ENCODE assay signal across 8 mouse cellular contexts in the genomic region with DNA sequence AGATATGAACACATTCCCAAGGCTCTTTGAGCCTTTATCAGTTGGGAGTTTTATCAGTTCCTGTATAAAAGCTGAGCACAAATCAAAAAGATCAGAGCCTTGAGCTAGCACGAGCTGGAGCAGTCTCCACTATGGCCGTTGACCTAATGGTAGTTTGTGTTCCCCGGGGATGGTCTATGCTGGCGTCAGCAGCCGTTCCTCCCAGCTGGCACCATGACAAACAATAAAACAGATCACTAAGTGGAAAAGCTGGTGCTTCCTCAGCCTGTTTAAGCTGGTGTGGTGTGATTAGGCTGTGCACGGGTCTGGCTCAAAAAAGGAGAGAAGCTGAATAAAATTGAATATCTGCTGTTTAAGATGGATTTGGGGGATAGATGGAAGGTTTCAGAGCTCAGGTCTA.
A peak's percentile ranks its signal among the peaks of the same experiment; 100 is the strongest.
DNase-seq lines count a peak whose midpoint lies in the region; ATAC-seq and TF ChIP-seq lines count a peak whose summit lies in the region.

No protein-coding gene starts in this region.

- H3K9me3 ChIP-seq in limb, embryonic 14.5 days (ENCODE audit: control insufficient read depth, low read length) = no peaks in the 10 kb centered on the region
- no peaks in the 10 kb centered on the region for H3K9me3 ChIP-seq in limb, embryonic 10.5 days (replicated peaks)

- WGBS in limb, embryonic 14.5 days = 34% methylated on average over 6 of the region's 6 CpGs
- 62% methylated on average over 6 of the region's 6 CpGs for WGBS in limb, embryonic 10.5 days

- ATAC-seq in limb, embryonic 14.5 days (ENCODE audit: low FRiP score, low read depth) = 0 out of 2 replicates have a peak, but pooled peaks have one; percentile 34
- ATAC-seq in CD4-positive, CD25-positive, alpha-beta regulatory T cell, adult 4 months = no peak

- no peak for TF ChIP-seq POLR2A in limb, embryonic 14.5 days (IDR thresholded peaks at IDR 0.05; ENCODE audit: borderline replicate concordance, extremely low read depth, insufficient read depth, insufficient read length)

- DNase-seq in limb, embryonic 14.5 days (ENCODE audit: low spot score) = peak; percentile 32
- DNase-seq in limb, embryonic 10.5 days (ENCODE audit: low spot score) = no peak
- DNase-seq in heart, postnatal 4 days = peak; percentile 39
- peak; percentile 70 for DNase-seq in kidney, postnatal 14 days
- DNase-seq in retina, embryonic 14.5 days (ENCODE audit: low spot score) = peak; percentile 39
- DNase-seq in frontal cortex, adult 2 months (ENCODE audit: extremely low spot score in 1 of 2, low spot score in 1 of 2) = no peak
- no peak for DNase-seq in cerebellum, adult 9-10 months

- H3K4me2 ChIP-seq in limb, embryonic 14.5 days (replicated peaks; ENCODE audit: low read depth, low read length, severe bottlenecking) = no peak overlapping the region

- no peak overlapping the region for H3K4me3 ChIP-seq in limb, embryonic 14.5 days (replicated peaks; ENCODE audit: low read length)
- H3K4me3 ChIP-seq in limb, embryonic 10.5 days = no peak overlapping the region

- no peaks in the 10 kb centered on the region for H3K36me3 ChIP-seq in limb, embryonic 14.5 days (ENCODE audit: control insufficient read depth, insufficient read depth, low read length)
- no peaks in the 10 kb centered on the region for H3K36me3 ChIP-seq in limb, embryonic 10.5 days

- H3K27me3 ChIP-seq in limb, embryonic 14.5 days (ENCODE audit: control insufficient read depth, insufficient read depth, low read length) = no peaks in the 10 kb centered on the region
- no peaks in the 10 kb centered on the region for H3K27me3 ChIP-seq in limb, embryonic 10.5 days (ENCODE audit: low read depth, poor library complexity, severe bottlenecking)

- no peak overlapping the region for H3K27ac ChIP-seq in limb, embryonic 14.5 days (replicated peaks; ENCODE audit: low read depth, low read length)
- H3K27ac ChIP-seq in limb, embryonic 10.5 days = no peak overlapping the region

- no peak overlapping the region for H3K9ac ChIP-seq in limb, embryonic 14.5 days (ENCODE audit: low read depth, low read length, severe bottlenecking)

- H3K4me1 ChIP-seq in limb, embryonic 14.5 days (ENCODE audit: control insufficient read depth, insufficient read depth, low read length) = no peaks in the 10 kb centered on the region
- H3K4me1 ChIP-seq in limb, embryonic 10.5 days = peaks cover 11% of the 10 kb centered on the region; the same call in 1 of the 2 replicates

Comparison
In these comparisons a context has a peak if more than half of its experiments do, and no peak if none do; other contexts are left out.
1. DNase-seq: peak in limb, embryonic 14.5 days (single experiment), heart, postnatal 4 days (single experiment), kidney, postnatal 14 days (single experiment) and retina, embryonic 14.5 days (single experiment); none in limb, embryonic 10.5 days (single experiment), frontal cortex, adult 2 months (0 of 2) and cerebellum, adult 9-10 months (single experiment).